Mouse (Mus musculus) heart, embryonic 14.5 days (tissue): ENCODE data around the gene Rsad1. TPM values are rescaled to one million over a fixed set of nuclear protein-coding genes. Genes with fewer than 3 reads are reported as not detected.
A peak's percentile ranks its signal among the peaks of the same experiment; 100 is the strongest.

ENCODE experiments used
- ATAC-seq: fragments of 200-750 bp; cut with Nextera tagmentation; 2 replicates; pipeline ENCODE4 v1.8.0; 2017; ENCODE audit warnings: low read depth, moderate TSS enrichment; ENCODE audit not compliant: insufficient number of reproducible peaks, insufficient read depth, low FRiP score
- H3K27ac ChIP-seq, 2 experiments: fragments of 200-500 bp in 1 of 2; fragments of 300-500 bp in 1 of 2; sonication (generic) in 1 of 2; replicated peaks in 1 of 2; 2 replicates each; pipeline ENCODE4 v1.5.1; 2012 to 2014; ENCODE audit warnings: low read depth in 2 of 2, low read length in 2 of 2, control low read depth in 1 of 2, mild to moderate bottlenecking in 1 of 2, mixed read lengths in 1 of 2; ENCODE audit not compliant: control insufficient read depth in 1 of 2, insufficient read depth in 1 of 2
- H3K27me3 ChIP-seq: fragments of 300-500 bp; sonication (generic); 2 replicates; pipeline ENCODE4 v1.6.1; 2014; ENCODE audit warnings: mild to moderate bottlenecking, low read length, control low read depth; ENCODE audit not compliant: control insufficient read depth, insufficient read depth
- H3K36me3 ChIP-seq: fragments of 300-500 bp; sonication (generic); 2 replicates; pipeline ENCODE4 v1.6.1; 2014; ENCODE audit warnings: mild to moderate bottlenecking, control low read depth, low read length, mixed read lengths; ENCODE audit not compliant: control insufficient read depth, insufficient read depth
- H3K4me1 ChIP-seq, 2 experiments: fragments of 200-500 bp in 1 of 2; fragments of 300-500 bp in 1 of 2; sonication (generic) in 1 of 2; 2 replicates each; pipeline ENCODE4 v1.6.1; 2012 to 2014; ENCODE audit warnings: low read length in 2 of 2, control low read depth in 1 of 2, mixed read lengths in 1 of 2; ENCODE audit not compliant: control insufficient read depth in 2 of 2, insufficient read depth in 2 of 2
- H3K4me2 ChIP-seq: fragments of 300-500 bp; sonication (generic); 2 replicates; pipeline ENCODE4 v1.6.1; 2014; ENCODE audit warnings: mild to moderate bottlenecking, low read length
- H3K4me3 ChIP-seq, 2 experiments: fragments of 200-500 bp in 1 of 2; fragments of 300-500 bp in 1 of 2; sonication (generic) in 1 of 2; 2 replicates each; pipeline ENCODE4 v1.5.1; 2012 to 2014; ENCODE audit warnings: low read length in 2 of 2, mild to moderate bottlenecking in 2 of 2, control low read depth in 1 of 2, low read depth in 1 of 2, moderate library complexity in 1 of 2; ENCODE audit not compliant: control insufficient read depth in 1 of 2, insufficient read depth in 1 of 2
- H3K9ac ChIP-seq: fragments of 300-500 bp; sonication (generic); 2 replicates; pipeline ENCODE4 v1.6.1; 2014; ENCODE audit warnings: mild to moderate bottlenecking, low read length
- H3K9me3 ChIP-seq: fragments of 300-500 bp; sonication (generic); 2 replicates; pipeline ENCODE4 v1.6.1; 2016; ENCODE audit warnings: low read length, control low read depth; ENCODE audit not compliant: control insufficient read depth
- WGBS: fragments of 180-500 bp; shearing (Covaris S2); extraction: QIAGEN DNeasy Blood & Tissue Kit; methylation state at CpG from one replicate; pipeline ENCODE4 v1.1.7; 2014; 5-methylcytosine and 5-hydroxymethylcytosine counted together
- polyA plus RNA-seq: library from polyadenylated mRNA; unstranded; fragments of >200 nt; fragmentation: Nextera tagmentation; extraction: Ambion mirVana; gene quantifications from 2 replicates; pipeline ENCODE4 v1.2.1, GENCODE M21; 2014

The Rsad1 gene
- polyA plus RNA-seq, 1 experiment from 2014 or later: 5.4 TPM

DNA sequence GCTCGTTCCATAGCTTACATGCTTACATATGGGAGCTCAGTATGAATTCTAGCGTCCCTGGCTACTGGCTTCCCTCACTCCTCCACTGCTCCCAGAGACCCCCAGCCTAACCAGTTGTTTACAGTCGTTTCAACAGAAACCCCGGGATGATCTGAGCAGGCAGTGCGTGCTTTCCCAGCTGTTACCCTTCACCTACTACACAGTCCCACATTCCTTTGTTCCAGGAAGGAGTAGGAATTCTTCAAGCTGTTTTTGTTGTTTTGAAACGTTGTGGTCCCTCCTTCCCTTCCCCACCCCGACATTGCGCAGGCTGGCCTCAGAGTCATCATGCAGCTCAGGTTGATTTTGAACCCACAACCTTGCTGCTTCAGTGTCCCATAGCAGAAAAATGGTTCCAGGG lies 48.7 kb downstream of the Rsad1 start:
- Histone ChIP-seq H3K9ac (peak overlapping the region; percentile 83), H3K4me2 (peak overlapping the region; percentile 77), H3K4me1 (peaks cover 24 to 33% of the 10 kb centered on the region in 2 experiments), H3K4me3 (peak overlapping the region; percentile 56 to 61), H3K27me3 (no peaks in the 10 kb centered on the region), H3K27ac (peak overlapping the region; percentile 89 to 92), H3K36me3 (peaks cover 5% of the 10 kb centered on the region; the same call in 1 of the 2 replicates), H3K9me3 (no peaks in the 10 kb centered on the region)
- WGBS: 20% methylated on average over 8 of the region's 8 CpGs
- no peak for ATAC-seq

DNA sequence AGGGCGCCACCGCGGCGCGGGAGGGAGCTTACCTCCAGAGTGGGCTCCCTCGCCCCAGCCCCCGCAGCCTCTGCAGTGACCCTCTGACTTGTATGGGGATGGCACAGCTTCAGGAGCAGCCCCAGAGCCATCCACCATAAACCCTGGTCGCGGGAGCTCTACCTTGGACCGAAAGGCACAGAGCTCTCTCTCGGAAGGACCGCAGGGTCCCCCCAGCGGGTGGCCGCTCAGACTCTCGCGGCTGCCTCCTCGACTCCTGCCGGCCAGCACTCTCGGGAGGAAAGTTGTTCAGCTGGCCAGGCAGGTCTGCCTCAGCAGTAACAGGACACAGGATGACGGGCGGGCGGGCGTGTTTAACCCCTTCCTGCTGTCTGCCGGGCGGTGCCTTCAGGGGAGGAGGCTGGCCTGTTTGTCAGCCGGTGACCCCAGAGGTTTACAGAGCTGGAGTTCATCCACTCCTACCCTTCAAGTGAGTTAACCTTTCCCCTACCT lies 49.3 kb downstream of the Rsad1 start, which contains the start of gene Epn3:
Epn3 (minus strand) TSS at position 314 of the 492 bp plus-strand sequence.
- Histone ChIP-seq H3K4me2 (peak within 1 kb of the TSS; percentile 77), H3K27me3 (no peaks in the 10 kb centered on the region), H3K4me1 (peaks cover 31 to 39% of the 10 kb centered on the region in 2 experiments), H3K36me3 (peaks cover 5% of the 10 kb centered on the region; the same call in 1 of the 2 replicates), H3K9ac (peak within 1 kb of the TSS; percentile 83), H3K9me3 (no peaks in the 10 kb centered on the region), H3K27ac (peak within 1 kb of the TSS; percentile 89 to 92), H3K4me3 (peak within 1 kb of the TSS; percentile 56 to 61)
- peak; percentile 26; the same call in 1 of the 2 replicates for ATAC-seq
- 0% methylated on average over 26 of the region's 26 CpGs for WGBS

DNA sequence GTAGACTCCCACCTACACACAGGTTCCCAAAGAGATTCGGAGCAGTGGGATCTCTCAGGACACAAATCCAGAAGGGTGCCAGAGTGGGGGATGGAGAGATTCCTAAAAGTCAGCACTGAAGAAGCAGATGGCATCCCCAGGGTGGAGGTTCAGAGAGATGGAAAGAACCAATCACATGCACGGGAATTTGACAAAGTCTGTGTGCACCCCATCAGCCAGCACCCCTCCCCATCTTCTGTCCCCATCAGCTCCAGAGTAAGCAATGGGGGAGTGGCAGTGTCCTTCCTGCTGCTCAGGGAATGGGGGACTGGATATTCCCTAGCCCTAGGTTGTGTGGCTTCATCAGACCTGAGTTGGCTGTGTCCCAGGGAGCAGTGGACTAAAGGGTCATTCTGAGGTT lies 50.0 kb downstream of the Rsad1 start:
- Histone ChIP-seq H3K36me3 (peaks cover 12% of the 10 kb centered on the region), H3K9me3 (no peaks in the 10 kb centered on the region), H3K27me3 (no peaks in the 10 kb centered on the region), H3K4me1 (peaks cover 33 to 42% of the 10 kb centered on the region in 2 experiments), H3K4me3 (peak overlapping the region; percentile 56 to 61), H3K4me2 (peak overlapping the region; percentile 77), H3K9ac (peak overlapping the region; percentile 83), H3K27ac (peak overlapping the region; percentile 89 to 92)
- WGBS: 4% methylated on average over 2 of the region's 2 CpGs
- no peak for ATAC-seq

DNA sequence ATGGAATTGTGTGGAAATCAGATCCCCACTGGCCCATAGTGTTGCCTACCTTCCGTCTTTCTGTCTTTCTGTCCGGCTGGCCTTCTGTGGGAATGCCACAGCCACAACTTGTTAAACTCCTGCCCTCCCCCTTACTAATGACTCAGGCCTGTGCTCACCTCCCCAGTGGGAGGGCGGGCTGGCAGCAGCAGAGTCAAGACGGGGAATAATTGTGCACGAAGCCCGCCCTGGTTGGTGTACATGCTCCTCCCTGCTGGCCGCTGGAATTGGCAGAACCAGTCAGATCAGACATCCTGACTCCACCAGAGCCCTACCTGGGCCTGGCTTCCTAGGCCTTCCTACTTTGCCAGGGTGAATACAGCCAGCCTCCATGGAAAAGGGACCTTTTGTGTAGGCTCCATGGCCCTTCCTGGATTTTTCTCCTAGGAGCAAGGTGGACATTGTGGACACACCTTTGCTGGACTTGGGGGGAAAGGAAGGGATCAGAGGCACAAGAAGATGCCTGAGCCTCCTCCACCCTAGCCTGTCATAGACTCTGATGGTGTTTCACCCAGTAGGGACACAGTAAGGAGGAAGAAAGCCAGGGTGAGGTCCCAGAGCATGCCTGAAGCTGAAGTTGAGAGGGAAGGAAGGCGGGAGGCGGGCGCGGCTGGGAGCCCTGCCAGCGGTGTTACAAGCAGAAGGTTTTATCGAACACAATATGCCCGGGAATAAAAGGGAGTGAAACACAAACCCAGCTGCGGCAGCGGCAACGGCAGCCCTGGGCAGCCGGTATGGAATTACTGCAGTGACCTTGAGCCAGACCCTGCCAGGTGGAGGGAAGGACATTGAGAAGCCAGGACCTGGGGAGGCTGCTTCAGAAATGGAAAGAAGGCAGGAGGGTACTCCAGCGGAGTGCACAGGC lies 50.7 kb downstream of the Rsad1 start:
- Histone ChIP-seq H3K27me3 (no peaks in the 10 kb centered on the region), H3K9me3 (no peaks in the 10 kb centered on the region), H3K4me3 (peak overlapping the region; percentile 56 to 61), H3K4me2 (peak overlapping the region; percentile 77), H3K27ac (peak overlapping the region; percentile 89 to 92), H3K9ac (peak overlapping the region; percentile 83), H3K4me1 (peaks cover 33 to 42% of the 10 kb centered on the region in 2 experiments), H3K36me3 (peaks cover 19% of the 10 kb centered on the region)
- 0 out of 2 replicates have a peak, but pooled peaks have one; percentile 16 for ATAC-seq
- WGBS: 15% methylated on average over 19 of the region's 19 CpGs

DNA sequence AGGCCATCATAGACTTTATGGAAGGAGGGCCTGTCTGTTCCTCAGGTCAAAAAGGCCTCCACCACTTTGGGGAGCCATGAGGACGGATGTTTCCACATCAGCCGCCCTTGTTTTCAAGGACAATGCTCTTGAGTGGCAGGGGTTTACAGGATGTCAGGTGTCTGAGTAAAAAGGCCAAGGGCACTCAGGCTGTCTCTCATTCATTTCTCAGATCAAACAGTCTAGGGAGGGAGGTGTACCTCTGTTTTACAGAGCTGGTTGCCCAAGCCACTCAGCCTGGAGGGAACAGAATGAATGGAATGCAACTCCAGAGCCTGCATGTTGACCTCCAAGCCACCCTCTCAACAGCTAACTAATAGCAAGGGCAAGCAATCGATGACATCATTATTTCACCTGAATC lies 53.6 kb downstream of the Rsad1 start:
- H3K9ac ChIP-seq: peak overlapping the region; percentile 49
- peak overlapping the region; percentile 76 to 88 for H3K27ac ChIP-seq
- H3K36me3 ChIP-seq: peaks cover 43% of the 10 kb centered on the region
- WGBS: 32% methylated on average over 3 of the region's 3 CpGs
- ATAC-seq: peak; percentile 46; the same call in 1 of the 2 replicates
- no peaks in the 10 kb centered on the region for H3K9me3 ChIP-seq
- H3K4me3 ChIP-seq: no peak overlapping the region
- H3K27me3 ChIP-seq: peaks cover 17% of the 10 kb centered on the region
- peak overlapping the region; percentile 29; the same call in 1 of the 2 replicates for H3K4me2 ChIP-seq
- H3K4me1 ChIP-seq: peaks cover 35 to 48% of the 10 kb centered on the region in 2 experiments

DNA sequence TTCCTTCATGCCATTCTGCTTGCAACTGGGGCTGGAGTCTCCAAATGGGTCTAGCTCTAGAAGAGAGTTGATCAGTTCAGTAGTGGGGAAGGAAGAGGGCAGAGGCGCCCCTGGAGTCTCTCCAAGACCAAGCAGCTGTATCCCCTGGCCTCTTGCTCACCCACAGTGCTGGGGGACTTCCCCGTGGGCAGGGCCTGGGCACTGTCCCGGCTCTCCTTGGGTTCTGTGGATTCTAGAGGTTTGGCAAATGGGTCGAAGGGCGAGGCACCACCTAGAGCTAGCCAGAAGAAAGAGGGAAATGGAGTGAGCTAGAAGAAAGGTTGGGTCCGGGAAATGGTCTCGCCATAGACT lies 57.3 kb downstream of the Rsad1 start:
- Histone ChIP-seq H3K9me3 (no peaks in the 10 kb centered on the region), H3K27ac (no peak overlapping the region), H3K4me2 (peak overlapping the region; percentile 68), H3K4me3 (no peak overlapping the region), H3K9ac (0 out of 2 replicates have a peak overlapping the region, but pooled peaks have one; percentile 62), H3K27me3 (peaks cover 18% of the 10 kb centered on the region), H3K36me3 (peaks cover 44% of the 10 kb centered on the region), H3K4me1 (peaks cover 19 to 23% of the 10 kb centered on the region in 2 experiments)
- WGBS: 62% methylated on average over 7 of the region's 7 CpGs
- no peak for ATAC-seq

DNA sequence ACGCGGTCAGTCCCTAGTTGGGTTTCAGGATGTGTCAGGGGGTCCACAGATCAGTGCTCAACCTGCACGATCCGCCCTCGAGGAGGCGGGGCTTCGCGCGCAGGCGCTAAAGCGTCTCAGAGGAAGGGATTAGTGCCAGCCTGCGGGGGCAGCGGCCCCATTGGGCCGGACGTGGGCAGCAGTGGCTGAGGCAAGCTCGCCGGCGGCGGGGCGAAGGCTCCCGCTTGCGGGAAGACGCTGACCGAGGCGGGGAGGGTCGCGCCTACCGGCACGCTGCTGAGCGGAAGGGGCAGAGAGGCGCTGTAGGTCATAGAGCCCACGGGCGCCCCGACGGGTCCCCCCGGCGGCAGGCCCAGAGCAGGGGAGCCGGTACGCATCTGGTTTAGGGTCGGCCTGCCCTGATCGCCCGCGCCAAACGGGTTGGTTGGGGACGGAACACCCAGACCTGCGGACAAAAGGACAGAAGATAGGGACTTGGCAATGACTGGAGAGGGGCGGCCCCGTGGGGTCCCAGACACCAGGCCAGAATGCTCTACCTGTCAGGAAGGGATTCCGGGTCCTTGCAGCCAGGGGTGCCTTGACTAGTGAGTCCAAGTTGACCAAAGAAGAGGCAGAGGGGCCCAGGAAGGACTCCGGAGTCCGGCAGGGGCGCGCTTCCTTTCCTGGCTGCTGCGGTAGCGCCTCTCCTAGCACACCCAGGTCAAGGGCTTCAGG lies 57.9 kb downstream of the Rsad1 start:
- H3K4me3 ChIP-seq: peak overlapping the region; percentile 29 to 36
- H3K9ac ChIP-seq: peak overlapping the region; percentile 62; the same call in 1 of the 2 replicates
- peak overlapping the region; percentile 68 for H3K4me2 ChIP-seq
- 18% methylated on average over 54 of the region's 55 CpGs for WGBS
- no peak overlapping the region for H3K27ac ChIP-seq
- peaks cover 19 to 23% of the 10 kb centered on the region in 2 experiments for H3K4me1 ChIP-seq
- H3K36me3 ChIP-seq: peaks cover 42% of the 10 kb centered on the region
- peaks cover 21% of the 10 kb centered on the region for H3K27me3 ChIP-seq
- ATAC-seq: no peak
- no peaks in the 10 kb centered on the region for H3K9me3 ChIP-seq
